Mouse (Mus musculus) forebrain, embryonic 12.5 days (tissue): Measurements from ENCODE around the gene Kcnip1. TPM values are rescaled to one million over a fixed set of nuclear protein-coding genes. Genes with fewer than 3 reads are reported as not detected.

Experiments used
- ATAC-seq: fragments of 200-750 bp; cut with Nextera tagmentation; 2 replicates; pipeline ENCODE4 v1.8.0; 2017; ENCODE audit warnings: moderate TSS enrichment; ENCODE audit not compliant: low FRiP score
- H3K27ac ChIP-seq: fragments of 300-500 bp; sonication (generic); 2 replicates; pipeline ENCODE4 v1.5.1; 2016; ENCODE audit warnings: mild to moderate bottlenecking
- H3K27me3 ChIP-seq: fragments of 300-500 bp; sonication (generic); 2 replicates; pipeline ENCODE4 v1.6.1; 2016; ENCODE audit warnings: mild to moderate bottlenecking
- H3K36me3 ChIP-seq: fragments of 300-500 bp; sonication (generic); replicated peaks from 2 replicates; pipeline ENCODE4 v1.6.1; 2016; ENCODE audit warnings: mild to moderate bottlenecking
- H3K4me1 ChIP-seq: fragments of 300-500 bp; sonication (generic); 2 replicates; pipeline ENCODE4 v1.6.1; 2016
- H3K4me2 ChIP-seq: fragments of 300-500 bp; sonication (generic); 2 replicates; pipeline ENCODE4 v1.6.1; 2016; ENCODE audit warnings: mild to moderate bottlenecking, moderate library complexity
- H3K4me3 ChIP-seq: fragments of 300-500 bp; sonication (generic); replicated peaks from 2 replicates; pipeline ENCODE4 v1.5.1; 2016; ENCODE audit warnings: mild to moderate bottlenecking
- H3K9ac ChIP-seq: fragments of 300-500 bp; sonication (generic); 2 replicates; pipeline ENCODE4 v1.6.1; 2016; ENCODE audit warnings: mild to moderate bottlenecking
- H3K9me3 ChIP-seq: fragments of 300-500 bp; sonication (generic); 2 replicates; pipeline ENCODE4 v1.6.1; 2016
- WGBS: fragments of 180-500 bp; shearing (Covaris S2); methylation state at CpG from one replicate; pipeline ENCODE4 v1.1.7; 2016; 5-methylcytosine and 5-hydroxymethylcytosine counted together
- polyA plus RNA-seq: library from polyadenylated mRNA; unstranded; fragments of >200 nt; fragmentation: Nextera tagmentation; extraction: Ambion mirVana; gene quantifications from 2 replicates; pipeline ENCODE4 v1.2.1, GENCODE M21; 2016

Gene Kcnip1
- polyA plus RNA-seq, 1 experiment from 2014 or later: 16.3 TPM

- H3K9ac ChIP-seq: no peak overlapping the region
- no peak overlapping the region for H3K4me3 ChIP-seq
- 46% methylated on average over 7 of the region's 7 CpGs for WGBS
- no peak overlapping the region for H3K4me2 ChIP-seq
- no peaks in the 10 kb centered on the region for H3K36me3 ChIP-seq
- peak; percentile 45; the same call in 1 of the 2 replicates for ATAC-seq
- H3K9me3 ChIP-seq: no peaks in the 10 kb centered on the region
- no peak overlapping the region for H3K27ac ChIP-seq
- H3K4me1 ChIP-seq: peaks cover 8% of the 10 kb centered on the region
- no peaks in the 10 kb centered on the region for H3K27me3 ChIP-seq
Measured at GRCm38 (mm10) chr11:33928658-33929057, 64.3 kb downstream of the Kcnip1 start.

DNA sequence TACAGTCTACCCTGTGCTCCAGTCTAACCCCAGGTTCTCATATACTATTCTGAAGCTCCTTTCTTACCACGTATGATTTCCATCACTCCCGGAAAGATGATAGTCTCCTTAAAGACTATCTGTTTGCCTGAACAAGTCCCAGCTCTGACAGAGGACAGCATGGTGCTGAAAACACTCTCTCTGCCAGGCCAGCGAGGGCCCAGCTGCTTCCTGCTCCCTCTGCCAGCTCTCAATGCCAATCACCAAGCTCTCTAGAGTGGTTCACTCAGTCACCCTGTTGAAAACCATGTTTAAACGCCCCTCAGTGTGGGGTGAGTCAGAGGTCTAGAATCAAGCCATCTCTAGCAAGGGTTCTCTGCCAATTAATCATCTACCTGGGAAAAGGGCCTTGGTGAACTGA is 65.1 kb downstream of the Kcnip1 start:
- Histone ChIP-seq H3K9ac (no peak overlapping the region), H3K4me2 (no peak overlapping the region), H3K27me3 (no peaks in the 10 kb centered on the region), H3K36me3 (no peaks in the 10 kb centered on the region), H3K9me3 (no peaks in the 10 kb centered on the region), H3K27ac (no peak overlapping the region), H3K4me3 (no peak overlapping the region), H3K4me1 (peaks cover 8% of the 10 kb centered on the region)
- ATAC-seq: no peak
- WGBS: 77% methylated on average over 4 of the region's 4 CpGs

DNA sequence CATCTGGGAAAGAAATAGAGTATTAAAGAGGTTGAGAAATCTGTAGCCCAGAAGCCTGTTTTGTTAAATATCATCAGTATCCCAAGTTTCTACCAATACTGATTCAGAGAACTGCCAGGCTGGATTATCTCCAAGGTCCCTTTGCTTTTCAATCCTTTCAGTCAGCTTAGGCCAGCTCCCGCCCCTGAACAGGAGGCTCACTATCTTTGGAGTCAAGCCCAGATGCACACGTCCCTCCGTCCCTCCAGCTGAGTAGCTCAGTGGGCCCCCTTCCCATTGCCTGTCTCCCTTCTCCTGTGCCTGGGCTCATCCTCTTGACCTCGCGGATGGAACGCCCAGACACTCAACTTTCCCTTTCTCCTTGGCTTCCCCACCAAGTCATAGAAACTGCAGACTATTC is 65.6 kb downstream of the Kcnip1 start:
- Histone ChIP-seq H3K4me2 (no peak overlapping the region), H3K27me3 (no peaks in the 10 kb centered on the region), H3K9ac (no peak overlapping the region), H3K9me3 (no peaks in the 10 kb centered on the region), H3K27ac (no peak overlapping the region), H3K4me3 (no peak overlapping the region), H3K4me1 (peaks cover 4% of the 10 kb centered on the region), H3K36me3 (no peaks in the 10 kb centered on the region)
- WGBS: 59% methylated on average over 6 of the region's 6 CpGs
- no peak for ATAC-seq

GRCm38 (mm10) chr11:33926551-33926950 is 66.4 kb downstream of the Kcnip1 start:
- ATAC-seq: no peak
- Histone ChIP-seq H3K27me3 (0 out of 2 replicates have a peak, but pooled peaks cover 1% of the 10 kb centered on the region), H3K4me2 (no peak overlapping the region)

GRCm38 (mm10) chr11:33925778-33926177 is 67.2 kb downstream of the Kcnip1 start:
- no peak for ATAC-seq
- H3K27ac ChIP-seq: no peak overlapping the region
- H3K4me1 ChIP-seq: no peaks in the 10 kb centered on the region; the same call in 1 of the 2 replicates
- H3K4me3 ChIP-seq: no peak overlapping the region
- no peak overlapping the region for H3K9ac ChIP-seq
- WGBS: 78% methylated on average over 8 of the region's 8 CpGs
- 0 out of 2 replicates have a peak, but pooled peaks cover 4% of the 10 kb centered on the region for H3K27me3 ChIP-seq
- no peaks in the 10 kb centered on the region for H3K36me3 ChIP-seq
- H3K9me3 ChIP-seq: no peaks in the 10 kb centered on the region
- H3K4me2 ChIP-seq: no peak overlapping the region

More at GRCm38 (mm10) chr11:33926551-33926950, 66.4 kb downstream of the Kcnip1 start:
- WGBS: 70% methylated on average over 2 of the region's 2 CpGs
- Histone ChIP-seq H3K9ac (no peak overlapping the region), H3K27ac (no peak overlapping the region), H3K4me1 (no peaks in the 10 kb centered on the region; the same call in 1 of the 2 replicates), H3K36me3 (no peaks in the 10 kb centered on the region), H3K4me3 (no peak overlapping the region), H3K9me3 (no peaks in the 10 kb centered on the region)

- 75% methylated on average over 3 of the region's 3 CpGs for WGBS
Measured at GRCm38 (mm10) chr11:33923031-33923430, 69.9 kb downstream of the Kcnip1 start.

DNA sequence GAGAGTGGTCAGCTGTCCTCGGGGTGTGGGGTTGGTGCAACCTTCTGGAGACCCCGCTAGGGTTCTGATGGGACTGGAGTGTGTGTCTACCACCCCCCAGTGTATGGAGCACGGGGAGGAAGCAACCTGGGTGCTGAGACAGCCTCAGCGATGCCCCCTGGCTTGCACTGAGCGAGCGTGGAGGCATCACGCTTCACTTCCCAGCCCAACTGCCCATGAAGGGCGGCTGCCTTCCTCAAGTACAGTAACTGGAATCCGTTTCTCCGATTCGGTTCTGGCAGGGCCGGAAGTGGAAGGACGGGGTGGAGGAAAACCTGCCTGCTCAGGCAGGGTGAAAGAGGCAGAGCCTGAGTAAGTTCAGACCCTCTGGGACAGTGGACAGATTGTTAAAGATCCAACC is 71.5 kb downstream of the Kcnip1 start:
- no peak for ATAC-seq

More at GRCm38 (mm10) chr11:33923031-33923430, 69.9 kb downstream of the Kcnip1 start:
- H3K9ac ChIP-seq: no peak overlapping the region
- H3K27ac ChIP-seq: no peak overlapping the region
- no peak overlapping the region for H3K4me3 ChIP-seq
- no peaks in the 10 kb centered on the region for H3K36me3 ChIP-seq
- H3K4me2 ChIP-seq: no peak overlapping the region
- no peaks in the 10 kb centered on the region for H3K4me1 ChIP-seq
- H3K9me3 ChIP-seq: no peaks in the 10 kb centered on the region
- peaks cover 7% of the 10 kb centered on the region; the same call in 1 of the 2 replicates for H3K27me3 ChIP-seq
- ATAC-seq: no peak

GRCm38 (mm10) chr11:33919826-33920225 is 73.1 kb downstream of the Kcnip1 start:
- WGBS: 91% methylated on average over 7 of the region's 7 CpGs
- H3K4me2 ChIP-seq: no peak overlapping the region
- no peak overlapping the region for H3K9ac ChIP-seq
- no peaks in the 10 kb centered on the region for H3K36me3 ChIP-seq
- no peaks in the 10 kb centered on the region for H3K9me3 ChIP-seq
- H3K27me3 ChIP-seq: peaks cover 7% of the 10 kb centered on the region; the same call in 1 of the 2 replicates
- H3K4me1 ChIP-seq: no peaks in the 10 kb centered on the region
- H3K27ac ChIP-seq: no peak overlapping the region
- ATAC-seq: no peak
- H3K4me3 ChIP-seq: no peak overlapping the region

More for the DNA sequence above, 71.5 kb downstream of the Kcnip1 start:
- no peaks in the 10 kb centered on the region for H3K9me3 ChIP-seq
- H3K27me3 ChIP-seq: peaks cover 7% of the 10 kb centered on the region; the same call in 1 of the 2 replicates
- no peak overlapping the region for H3K27ac ChIP-seq
- WGBS: 72% methylated on average over 13 of the region's 13 CpGs
- H3K36me3 ChIP-seq: no peaks in the 10 kb centered on the region
- H3K4me2 ChIP-seq: no peak overlapping the region
- H3K4me1 ChIP-seq: no peaks in the 10 kb centered on the region
- H3K4me3 ChIP-seq: no peak overlapping the region
- H3K9ac ChIP-seq: no peak overlapping the region

DNA sequence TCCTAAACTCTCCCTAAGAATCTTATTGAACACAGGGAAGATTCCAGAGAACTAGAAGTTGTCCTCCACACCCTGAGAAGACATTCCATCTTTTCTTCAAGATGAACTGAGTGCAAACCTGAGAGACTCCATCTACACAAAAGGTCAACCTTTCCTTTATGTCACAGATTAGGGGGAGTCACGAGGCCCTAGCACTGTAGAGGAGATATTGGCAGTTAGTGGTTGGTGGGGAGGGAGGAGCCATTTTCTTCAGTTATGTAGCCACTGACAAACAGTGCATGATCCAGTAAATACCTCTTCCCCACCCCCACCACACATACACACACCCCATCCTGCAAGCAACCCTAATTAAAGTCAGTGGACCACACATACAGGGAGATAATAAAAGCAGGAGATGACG is 74.5 kb downstream of the Kcnip1 start:
- WGBS: 28% methylated on average over 2 of the region's 2 CpGs
- H3K4me1 ChIP-seq: 0 out of 2 replicates have a peak, but pooled peaks cover 4% of the 10 kb centered on the region

GRCm38 (mm10) chr11:33917574-33917973 is 75.4 kb downstream of the Kcnip1 start:
- no peak overlapping the region for H3K4me3 ChIP-seq
- H3K9me3 ChIP-seq: no peaks in the 10 kb centered on the region
- no peak overlapping the region for H3K4me2 ChIP-seq
- peaks cover 12% of the 10 kb centered on the region; the same call in 1 of the 2 replicates for H3K27me3 ChIP-seq
- no peak overlapping the region for H3K9ac ChIP-seq
- no peaks in the 10 kb centered on the region for H3K36me3 ChIP-seq
- H3K4me1 ChIP-seq: 0 out of 2 replicates have a peak, but pooled peaks cover 5% of the 10 kb centered on the region
- H3K27ac ChIP-seq: no peak overlapping the region
- ATAC-seq: peak; percentile 83
- WGBS: 23% methylated on average over 6 of the region's 6 CpGs

More for the DNA sequence above, 74.5 kb downstream of the Kcnip1 start:
- H3K4me2 ChIP-seq: no peak overlapping the region
- H3K27ac ChIP-seq: no peak overlapping the region
- H3K4me3 ChIP-seq: no peak overlapping the region
- no peaks in the 10 kb centered on the region for H3K36me3 ChIP-seq
- no peak for ATAC-seq
- H3K27me3 ChIP-seq: peaks cover 12% of the 10 kb centered on the region; the same call in 1 of the 2 replicates
- no peaks in the 10 kb centered on the region for H3K9me3 ChIP-seq
- no peak overlapping the region for H3K9ac ChIP-seq

GRCm38 (mm10) chr11:33914216-33914615 is 78.7 kb downstream of the Kcnip1 start:
- WGBS: 55% methylated on average over 12 of the region's 12 CpGs
- Histone ChIP-seq H3K27me3 (peaks cover 8% of the 10 kb centered on the region; the same call in 1 of the 2 replicates), H3K4me3 (no peak overlapping the region), H3K4me2 (no peak overlapping the region), H3K9ac (no peak overlapping the region), H3K36me3 (no peaks in the 10 kb centered on the region), H3K4me1 (peaks cover 12% of the 10 kb centered on the region), H3K27ac (no peak overlapping the region), H3K9me3 (no peaks in the 10 kb centered on the region)
- ATAC-seq: no peak

DNA sequence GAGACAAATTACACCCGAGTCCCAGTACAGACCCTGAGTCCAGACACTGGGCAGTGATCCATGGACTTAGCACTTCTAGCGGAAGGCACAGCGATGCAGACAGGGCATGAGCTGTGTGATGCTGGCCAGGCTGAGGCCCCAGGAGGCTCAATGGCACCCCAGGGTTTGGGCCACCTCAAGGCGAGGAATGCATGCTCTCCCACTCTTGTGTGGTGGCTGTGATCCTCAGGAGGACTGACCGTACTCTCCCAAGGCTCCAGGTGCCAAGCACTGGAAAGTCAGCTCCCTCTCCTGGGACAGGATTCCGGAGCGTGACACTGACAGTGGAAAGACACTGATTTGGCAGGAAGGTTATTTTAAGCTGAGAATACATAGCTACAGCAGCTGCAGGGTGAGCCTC is 79.9 kb downstream of the Kcnip1 start:
- H3K4me3 ChIP-seq: no peak overlapping the region
- no peak overlapping the region for H3K4me2 ChIP-seq
- no peaks in the 10 kb centered on the region for H3K9me3 ChIP-seq
- no peaks in the 10 kb centered on the region for H3K36me3 ChIP-seq
- peaks cover 12% of the 10 kb centered on the region for H3K4me1 ChIP-seq
- H3K27me3 ChIP-seq: 0 out of 2 replicates have a peak, but pooled peaks cover 5% of the 10 kb centered on the region
- ATAC-seq: no peak
- H3K9ac ChIP-seq: no peak overlapping the region
- 85% methylated on average over 7 of the region's 7 CpGs for WGBS
- no peak overlapping the region for H3K27ac ChIP-seq

DNA sequence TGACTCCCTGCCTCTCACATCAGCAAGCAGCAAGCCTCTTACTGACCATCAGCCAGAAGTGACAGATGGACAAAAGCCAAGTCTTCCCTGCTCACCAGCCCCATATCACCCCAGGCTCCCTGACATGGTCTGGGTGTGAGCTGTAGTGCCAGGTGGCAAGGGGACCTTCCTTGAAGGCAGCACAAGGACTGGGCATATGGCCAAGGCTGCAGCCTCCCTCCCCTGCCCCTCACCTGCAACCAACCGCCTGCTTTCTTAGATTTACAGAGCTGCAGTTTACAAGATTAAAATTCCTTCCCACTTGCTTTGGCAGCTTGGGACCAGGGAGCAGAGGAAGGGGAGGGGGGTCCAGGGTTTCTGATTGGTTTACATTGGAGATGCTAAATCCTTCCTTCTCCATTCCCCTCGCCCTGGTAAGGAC is 80.8 kb downstream of the Kcnip1 start:
- H3K27me3 ChIP-seq: 0 out of 2 replicates have a peak, but pooled peaks cover 5% of the 10 kb centered on the region
- H3K9ac ChIP-seq: no peak overlapping the region
- H3K4me3 ChIP-seq: no peak overlapping the region
- no peak overlapping the region for H3K27ac ChIP-seq
- WGBS: 14% methylated on average over 2 of the region's 2 CpGs
- no peaks in the 10 kb centered on the region for H3K9me3 ChIP-seq
- no peaks in the 10 kb centered on the region for H3K36me3 ChIP-seq
- no peak overlapping the region for H3K4me2 ChIP-seq
- H3K4me1 ChIP-seq: peaks cover 12% of the 10 kb centered on the region
- no peak for ATAC-seq
